Mouse (Mus musculus) gastrocnemius, adult 2 months (tissue): ENCODE results near the gene Rab11fip2. TPM values are rescaled to one million over a fixed set of nuclear protein-coding genes. Genes with fewer than 3 reads are reported as not detected.

Experiments used
- DNase-seq: peaks from one replicate; pipeline ENCODE4 v3.0.0; 2022
- H3K27ac ChIP-seq: fragments of 200-600 bp; 2 replicates; pipeline ENCODE4 v1.8.1; 2022; ENCODE audit warnings: mild to moderate bottlenecking
- H3K4me3 ChIP-seq: fragments of 200-600 bp; 2 replicates; pipeline ENCODE4 v1.8.1; 2022; ENCODE audit warnings: mild to moderate bottlenecking, moderate library complexity
- CTCF ChIP-seq: fragments of 200-600 bp; IDR thresholded peaks from 2 replicates; pipeline ENCODE4 v1.8.1; 2022; ENCODE audit warnings: antibody characterized with exemption, mild to moderate bottlenecking, moderate library complexity
- intact Hi-C: fragments of 180-260 bp; cut with DNase I; formaldehyde crosslinking; loops from one replicate; pipeline ENCODE4 v1.15.1; 2025
- total RNA-seq, 2 experiments: library from RNA; stranded (reverse); gene quantifications; 2 replicates each; pipeline ENCODE4 v1.2.3; 2021

The Rab11fip2 gene
- total RNA-seq, 2 experiments from 2014 or later = 12.0 to 13.8 TPM

- Histone ChIP-seq H3K4me3 (no peak overlapping the region), H3K27ac (no peak overlapping the region)
- no peak for TF ChIP-seq CTCF
- intact Hi-C loops = no loop called here
- no peak for DNase-seq
Measured at GRCm38 (mm10) chr19:59905296-59906081, 38.0 kb downstream of the Rab11fip2 start.

GRCm38 (mm10) chr19:59899965-59900364, 43.5 kb downstream of the Rab11fip2 start:
- DNase-seq = no peak
- Histone ChIP-seq H3K4me3 (no peak overlapping the region), H3K27ac (no peak overlapping the region)
- intact Hi-C loops = no loop called here
- no peak for TF ChIP-seq CTCF

GRCm38 (mm10) chr19:59898301-59898700, 45.2 kb downstream of the Rab11fip2 start:
- H3K27ac ChIP-seq = no peak overlapping the region
- TF ChIP-seq CTCF = no peak
- intact Hi-C loops = no loop called here
- no peak overlapping the region for H3K4me3 ChIP-seq
- DNase-seq = no peak

DNA sequence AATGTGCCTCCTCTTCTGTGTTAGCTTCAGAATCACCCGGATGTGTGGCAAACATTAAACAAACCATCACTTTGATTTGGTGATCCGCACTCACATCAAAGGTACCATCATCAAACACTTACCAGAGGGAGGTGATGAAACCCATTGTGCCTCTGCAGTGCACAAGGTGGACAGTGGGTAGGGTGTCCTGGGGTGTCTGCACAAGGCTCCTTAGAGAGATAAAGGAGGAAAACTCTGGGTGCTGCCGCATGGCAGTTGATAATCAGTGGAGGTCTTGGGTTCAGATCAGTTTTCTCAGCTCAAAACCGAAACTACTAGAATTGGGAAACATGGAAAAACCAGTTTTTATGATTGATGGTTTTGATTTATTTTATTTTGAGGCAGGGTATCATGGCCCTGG, 54.1 kb downstream of the Rab11fip2 start:
- intact Hi-C loops = no loop called here
- Histone ChIP-seq H3K4me3 (no peak overlapping the region), H3K27ac (no peak overlapping the region)
- DNase-seq = no peak
- TF ChIP-seq CTCF = no peak

DNA sequence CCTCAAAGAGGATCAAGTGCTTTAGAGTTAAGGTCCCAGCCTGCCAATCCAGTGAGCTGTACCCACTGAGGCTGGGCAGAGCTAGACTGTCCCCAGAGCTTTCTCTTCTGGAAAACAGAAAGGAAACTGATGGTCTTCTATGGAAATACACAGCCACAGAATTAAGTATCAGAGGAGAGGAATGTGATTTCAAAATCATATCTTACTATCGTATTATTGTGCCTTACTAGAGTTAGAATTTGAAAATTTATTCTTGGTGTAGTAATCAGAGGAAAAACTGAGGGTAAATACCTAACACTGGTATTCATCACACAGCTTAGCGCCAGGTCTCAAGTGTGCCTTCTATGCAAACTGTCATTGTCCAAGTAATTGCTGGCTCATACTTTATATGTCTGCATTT, 54.6 kb downstream of the Rab11fip2 start:
- intact Hi-C loops = no loop called here
- DNase-seq = no peak
- no peak for TF ChIP-seq CTCF

GRCm38 (mm10) chr19:59887866-59888265, 55.6 kb downstream of the Rab11fip2 start:
- DNase-seq = no peak
- Histone ChIP-seq H3K27ac (no peak overlapping the region), H3K4me3 (no peak overlapping the region)
- intact Hi-C loops = no loop called here
- no peak for TF ChIP-seq CTCF

More for the DNA sequence above, 54.6 kb downstream of the Rab11fip2 start:
- H3K4me3 ChIP-seq = no peak overlapping the region
- H3K27ac ChIP-seq = no peak overlapping the region

DNA sequence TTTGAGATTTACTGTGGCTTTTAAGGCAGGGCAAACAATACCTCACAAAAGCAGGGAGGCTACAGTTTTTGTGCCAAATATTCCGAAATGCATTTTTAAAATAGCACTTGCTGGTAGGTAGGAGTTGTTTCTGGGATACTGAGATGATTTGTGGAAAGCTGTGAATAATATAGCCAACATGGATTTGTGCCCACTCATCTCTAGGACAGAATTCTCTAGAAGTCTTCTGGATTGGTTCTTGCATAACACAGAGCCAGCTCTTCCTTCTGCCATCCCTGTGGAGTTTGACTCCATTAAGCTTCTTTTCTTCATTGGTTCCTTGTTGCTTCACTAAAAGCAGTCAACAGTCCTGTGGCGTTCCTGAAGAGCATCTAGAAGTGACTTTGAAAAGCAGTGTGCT, 58.2 kb downstream of the Rab11fip2 start:
- no peak for TF ChIP-seq CTCF
- Histone ChIP-seq H3K4me3 (no peak overlapping the region), H3K27ac (no peak overlapping the region)
- DNase-seq = no peak
- intact Hi-C loops = no loop called here

- H3K4me3 ChIP-seq = no peak overlapping the region
- no peak overlapping the region for H3K27ac ChIP-seq
- intact Hi-C loops = no loop called here
- DNase-seq = no peak
- no peak for TF ChIP-seq CTCF
Measured at GRCm38 (mm10) chr19:59877238-59877637, 66.2 kb downstream of the Rab11fip2 start.

DNA sequence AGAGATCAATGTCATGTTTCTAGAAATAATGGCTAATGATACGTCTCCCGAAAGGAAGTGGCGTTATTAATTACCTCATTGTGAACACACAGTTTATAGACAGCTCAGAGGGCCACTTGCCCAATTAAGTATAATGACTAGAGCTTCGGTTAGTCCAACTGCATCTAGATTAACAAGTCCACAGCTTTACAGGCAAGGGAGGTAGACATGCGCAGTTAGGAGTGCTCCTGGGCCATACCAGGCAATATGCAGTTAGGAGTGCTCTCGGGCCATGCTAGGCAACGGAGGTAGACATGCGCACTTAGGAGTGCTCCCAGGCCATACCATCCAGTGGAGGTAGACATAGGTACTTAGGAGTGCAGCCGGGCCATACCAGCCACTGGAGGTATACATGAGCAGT, 76.8 kb downstream of the Rab11fip2 start:
- DNase-seq = no peak
- Histone ChIP-seq H3K27ac (no peak overlapping the region), H3K4me3 (no peak overlapping the region)
- intact Hi-C loops = no loop called here
- TF ChIP-seq CTCF = no peak

- no peak for TF ChIP-seq CTCF
- intact Hi-C loops = no loop called here
- DNase-seq = no peak
- no peak overlapping the region for H3K27ac ChIP-seq
- no peak overlapping the region for H3K4me3 ChIP-seq
Measured at GRCm38 (mm10) chr19:59862423-59862822, 81.0 kb downstream of the Rab11fip2 start.

GRCm38 (mm10) chr19:59860799-59861198, 82.7 kb downstream of the Rab11fip2 start:
- Histone ChIP-seq H3K27ac (no peak overlapping the region), H3K4me3 (no peak overlapping the region)
- no peak for TF ChIP-seq CTCF
- no peak for DNase-seq
- intact Hi-C loops = no loop called here

DNA sequence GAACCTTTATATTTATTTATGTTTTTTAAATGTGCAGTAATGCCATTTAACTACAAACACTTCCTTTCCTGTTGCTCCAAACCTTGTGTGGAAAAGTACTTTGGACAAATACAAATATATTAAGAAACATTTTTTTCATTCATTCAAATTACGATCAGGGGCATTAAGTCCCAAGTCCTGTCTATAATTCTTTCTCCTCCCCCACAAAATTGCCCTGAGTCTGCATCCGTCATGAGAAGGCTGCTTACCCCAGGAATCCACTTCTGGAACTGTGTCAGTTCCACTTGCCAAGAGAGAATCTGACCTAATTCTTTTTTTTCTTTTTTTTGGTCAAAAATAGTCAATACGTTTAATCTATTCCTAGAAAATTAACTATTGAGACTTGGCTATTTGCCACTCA, 90.4 kb downstream of the Rab11fip2 start:
- no peak for TF ChIP-seq CTCF
- H3K27ac ChIP-seq = no peak overlapping the region
- DNase-seq = no peak
- no peak overlapping the region for H3K4me3 ChIP-seq
- intact Hi-C loops = no loop called here
